Mouse (Mus musculus) intestine, embryonic 15.5 days (tissue): ENCODE data around the gene Uqcrh. TPM values are rescaled to one million over a fixed set of nuclear protein-coding genes. Genes with fewer than 3 reads are reported as not detected.

Experiments used
- ATAC-seq: fragments of 200-750 bp; cut with Nextera tagmentation; 2 replicates; pipeline ENCODE4 v1.8.0; 2017; ENCODE audit warnings: moderate TSS enrichment, moderate library complexity
- H3K27ac ChIP-seq: fragments of 300-500 bp; sonication (generic); 2 replicates; pipeline ENCODE4 v1.5.1; 2015; ENCODE audit warnings: mild to moderate bottlenecking, inconsistent platforms
- H3K27me3 ChIP-seq: fragments of 300-500 bp; sonication (generic); replicated peaks from 2 replicates; pipeline ENCODE4 v1.6.1; 2015; ENCODE audit warnings: inconsistent platforms
- H3K36me3 ChIP-seq: fragments of 300-500 bp; sonication (generic); 2 replicates; pipeline ENCODE4 v1.6.1; 2015; ENCODE audit warnings: inconsistent platforms
- H3K4me1 ChIP-seq: fragments of 300-500 bp; sonication (generic); replicated peaks from 2 replicates; pipeline ENCODE4 v1.6.1; 2015; ENCODE audit warnings: inconsistent platforms
- H3K4me2 ChIP-seq: fragments of 300-500 bp; sonication (generic); replicated peaks from 2 replicates; pipeline ENCODE4 v1.6.1; 2015; ENCODE audit warnings: mild to moderate bottlenecking, inconsistent platforms
- H3K4me3 ChIP-seq: fragments of 300-500 bp; sonication (generic); replicated peaks from 2 replicates; pipeline ENCODE4 v1.5.1; 2015; ENCODE audit warnings: inconsistent platforms
- H3K9ac ChIP-seq: fragments of 300-500 bp; sonication (generic); 2 replicates; pipeline ENCODE4 v1.6.1; 2015; ENCODE audit warnings: inconsistent platforms
- H3K9me3 ChIP-seq: fragments of 300-500 bp; sonication (generic); 2 replicates; pipeline ENCODE4 v1.6.1; 2016; ENCODE audit warnings: inconsistent platforms
- WGBS: fragments of 180-500 bp; shearing (Covaris S2); methylation state at CpG from one replicate; pipeline ENCODE4 v1.1.7; 2015; 5-methylcytosine and 5-hydroxymethylcytosine counted together
- polyA plus RNA-seq: library from polyadenylated mRNA; unstranded; fragments of >200 nt; fragmentation: Nextera tagmentation; extraction: Ambion mirVana; gene quantifications from 2 replicates; pipeline ENCODE4 v1.2.1, GENCODE M21; 2015

Uqcrh gene
- polyA plus RNA-seq, 1 experiment from 2014 or later = 636 TPM

- H3K9ac ChIP-seq = no peak overlapping the region
- ATAC-seq = no peak
- 0 out of 2 replicates have a peak, but pooled peaks cover 10% of the 10 kb centered on the region for H3K4me1 ChIP-seq
- no peak overlapping the region for H3K4me2 ChIP-seq
- no peak overlapping the region for H3K4me3 ChIP-seq
- no peaks in the 10 kb centered on the region for H3K27me3 ChIP-seq
- H3K27ac ChIP-seq = 0 out of 2 replicates have a peak overlapping the region, but pooled peaks have one; percentile 18
- H3K36me3 ChIP-seq = 0 out of 2 replicates have a peak, but pooled peaks cover 6% of the 10 kb centered on the region
- no peaks in the 10 kb centered on the region for H3K9me3 ChIP-seq
- 75% methylated on average over 7 of the region's 7 CpGs for WGBS
These were observed 26.5 kb downstream of the Uqcrh start for GRCm38 (mm10) chr4:116048130-116048920.

- Histone ChIP-seq H3K36me3 (peaks cover 6% of the 10 kb centered on the region; the same call in 1 of the 2 replicates), H3K4me1 (0 out of 2 replicates have a peak, but pooled peaks cover 8% of the 10 kb centered on the region), H3K27ac (no peak overlapping the region), H3K4me2 (no peak overlapping the region), H3K9ac (no peak overlapping the region), H3K9me3 (no peaks in the 10 kb centered on the region), H3K27me3 (no peaks in the 10 kb centered on the region), H3K4me3 (no peak overlapping the region)
- 88% methylated on average over 1 of the region's 1 CpGs for WGBS
- no peak for ATAC-seq
These were observed 27.2 kb downstream of the Uqcrh start for GRCm38 (mm10) chr4:116047681-116048080.

GRCm38 (mm10) chr4:116046604-116047003 is 28.3 kb downstream of the Uqcrh start:
- H3K27me3 ChIP-seq = no peaks in the 10 kb centered on the region
- no peaks in the 10 kb centered on the region for H3K9me3 ChIP-seq
- no peak overlapping the region for H3K4me2 ChIP-seq
- no peak for ATAC-seq
- no peak overlapping the region for H3K27ac ChIP-seq
- H3K4me3 ChIP-seq = no peak overlapping the region
- no peak overlapping the region for H3K9ac ChIP-seq
- H3K4me1 ChIP-seq = no peaks in the 10 kb centered on the region
- WGBS = 90% methylated on average over 2 of the region's 2 CpGs
- H3K36me3 ChIP-seq = peaks cover 6% of the 10 kb centered on the region; the same call in 1 of the 2 replicates

DNA sequence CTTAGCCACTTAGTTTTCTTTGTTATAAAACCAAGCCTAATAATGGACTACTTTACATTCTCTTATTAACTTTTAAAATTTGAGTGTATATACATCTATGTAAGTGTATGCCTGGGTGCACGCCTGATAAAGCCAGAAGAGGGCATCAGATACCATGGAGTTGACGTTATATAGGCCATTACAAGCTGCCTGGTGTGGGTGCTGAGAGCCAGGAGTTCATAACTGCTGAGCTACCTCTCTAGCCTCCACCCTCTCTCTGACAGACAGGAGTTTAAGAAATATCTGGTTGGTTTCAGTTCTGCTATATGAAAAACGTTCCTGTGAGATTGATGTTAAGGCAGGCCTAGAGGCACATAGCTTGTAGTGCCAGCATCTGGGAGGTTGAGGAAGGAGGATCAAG is 32.7 kb downstream of the Uqcrh start:
- no peak overlapping the region for H3K4me2 ChIP-seq
- no peak overlapping the region for H3K27ac ChIP-seq
- no peak overlapping the region for H3K4me3 ChIP-seq
- H3K27me3 ChIP-seq = no peaks in the 10 kb centered on the region
- H3K9me3 ChIP-seq = no peaks in the 10 kb centered on the region
- no peaks in the 10 kb centered on the region for H3K4me1 ChIP-seq
- ATAC-seq = no peak
- H3K9ac ChIP-seq = no peak overlapping the region
- H3K36me3 ChIP-seq = peaks cover 3% of the 10 kb centered on the region; the same call in 1 of the 2 replicates
- 78% methylated on average over 3 of the region's 3 CpGs for WGBS

- Histone ChIP-seq H3K4me1 (no peaks in the 10 kb centered on the region), H3K9ac (no peak overlapping the region), H3K27ac (no peak overlapping the region), H3K4me3 (no peak overlapping the region), H3K27me3 (no peaks in the 10 kb centered on the region), H3K4me2 (no peak overlapping the region), H3K36me3 (peaks cover 4% of the 10 kb centered on the region; the same call in 1 of the 2 replicates), H3K9me3 (no peaks in the 10 kb centered on the region)
- ATAC-seq = peak; percentile 71
- WGBS = 82% methylated on average over 2 of the region's 2 CpGs
These were observed 34.4 kb downstream of the Uqcrh start for GRCm38 (mm10) chr4:116040466-116040865.

- Histone ChIP-seq H3K4me1 (no peaks in the 10 kb centered on the region), H3K27ac (no peak overlapping the region), H3K36me3 (peaks cover 11% of the 10 kb centered on the region), H3K4me2 (no peak overlapping the region), H3K27me3 (no peaks in the 10 kb centered on the region), H3K9ac (no peak overlapping the region), H3K4me3 (no peak overlapping the region), H3K9me3 (no peaks in the 10 kb centered on the region)
- no peak for ATAC-seq
- 88% methylated on average over 5 of the region's 5 CpGs for WGBS
These were observed 41.5 kb downstream of the Uqcrh start for GRCm38 (mm10) chr4:116033374-116033773.

GRCm38 (mm10) chr4:116032906-116033305 is 42.0 kb downstream of the Uqcrh start:
- Histone ChIP-seq H3K36me3 (peaks cover 11% of the 10 kb centered on the region), H3K4me3 (no peak overlapping the region), H3K27ac (no peak overlapping the region), H3K4me2 (no peak overlapping the region), H3K27me3 (no peaks in the 10 kb centered on the region), H3K9me3 (no peaks in the 10 kb centered on the region), H3K4me1 (no peaks in the 10 kb centered on the region), H3K9ac (no peak overlapping the region)
- no peak for ATAC-seq
- WGBS = 89% methylated on average over 9 of the region's 9 CpGs

DNA sequence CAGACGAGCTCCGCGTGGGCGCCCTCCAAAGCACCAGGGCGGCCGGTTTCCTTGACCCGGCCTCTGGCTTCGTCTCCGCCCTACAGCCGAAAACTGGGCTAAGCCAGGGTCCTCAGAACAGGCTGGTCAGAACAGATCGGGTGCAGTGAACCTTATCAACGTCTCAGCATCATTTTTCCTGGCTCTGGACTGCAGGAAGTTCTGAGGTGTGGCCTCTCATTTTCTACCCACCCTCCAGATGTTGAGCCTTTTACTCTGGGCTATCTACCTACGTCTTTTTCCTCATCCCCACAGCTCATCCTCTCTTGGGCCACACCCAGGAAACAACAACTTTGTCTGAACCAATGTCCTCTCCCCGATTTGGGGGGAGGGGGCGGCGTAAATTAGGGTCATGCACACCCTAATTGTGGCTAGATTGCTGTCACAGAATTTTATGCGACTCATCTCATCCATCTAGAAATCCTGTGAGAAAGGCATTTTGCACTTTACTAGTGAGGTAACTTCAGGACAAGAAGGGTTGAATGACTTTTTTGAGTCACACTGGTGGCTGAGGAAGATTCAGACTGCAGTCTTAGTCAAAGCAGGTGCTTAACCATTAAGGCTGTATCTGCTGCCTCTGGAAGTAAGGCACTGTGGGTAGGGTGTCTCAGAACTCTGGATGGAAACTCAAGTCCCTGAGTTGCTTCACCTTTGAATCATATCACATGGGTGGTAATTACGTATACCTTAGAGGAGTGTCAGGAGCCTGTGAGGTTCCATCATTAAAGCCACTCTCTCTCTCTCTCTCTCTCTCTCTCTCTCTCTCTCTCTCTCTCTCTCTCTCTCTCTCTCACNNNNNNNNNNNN is 56.7 kb downstream of the Uqcrh start, which contains the start of gene Faah:
Faah (minus strand) TSS at position 25 of the 845 bp plus-strand sequence.
- peak; percentile 48 for ATAC-seq
- H3K36me3 ChIP-seq = no peaks in the 10 kb centered on the region
- 8% methylated on average over 18 of the region's 18 CpGs for WGBS
- peak within 1 kb of the TSS; percentile 96 for H3K4me2 ChIP-seq
- H3K9me3 ChIP-seq = no peaks in the 10 kb centered on the region
- peak within 1 kb of the TSS; percentile 67 for H3K9ac ChIP-seq
- peak within 1 kb of the TSS; percentile 61 for H3K4me3 ChIP-seq
- H3K27me3 ChIP-seq = peaks cover 17% of the 10 kb centered on the region
- H3K27ac ChIP-seq = peak within 1 kb of the TSS; percentile 76
- peaks cover 6% of the 10 kb centered on the region; the same call in 1 of the 2 replicates for H3K4me1 ChIP-seq

GRCm38 (mm10) chr4:116017300-116017901 is 57.5 kb downstream of the Uqcrh start:
- Histone ChIP-seq H3K9me3 (no peaks in the 10 kb centered on the region), H3K27ac (peak overlapping the region; percentile 76), H3K9ac (peak overlapping the region; percentile 67), H3K36me3 (no peaks in the 10 kb centered on the region), H3K27me3 (peaks cover 17% of the 10 kb centered on the region), H3K4me2 (peak overlapping the region; percentile 96), H3K4me1 (peaks cover 8% of the 10 kb centered on the region; the same call in 1 of the 2 replicates), H3K4me3 (peak overlapping the region; percentile 61)
- WGBS = under 1% methylated on average over 60 of the region's 60 CpGs
- peak; percentile 80 for ATAC-seq
